Mouse (Mus musculus) CD4-positive, CD25-positive, alpha-beta regulatory T cell (primary cell): ENCODE results near the gene Clip1. TPM values are rescaled to one million over a fixed set of nuclear protein-coding genes. Genes with fewer than 3 reads are reported as not detected.

Source experiments
- polyA plus RNA-seq: library from polyadenylated mRNA; unstranded; fragments of 100-300 nt; shearing (Covaris generic); gene quantifications from one replicate; pipeline ENCODE4 v1.2.1, GENCODE M21; 2017

The Clip1 gene
- 76.0 TPM for polyA plus RNA-seq

GRCm38 (mm10) chr5:123684221-123685144, at the start of gene Clip1:
Gene Clip1, minus strand, starts transcription at chr5:123684618.

GRCm38 (mm10) chr5:123720328-123721311, 36.2 kb upstream of the Clip1 start, which contains the start of gene Zcchc8:
Gene Zcchc8, minus strand, starts transcription at chr5:123721100.

GRCm38 (mm10) chr5:123572357-123573186, 111.8 kb downstream of the Clip1 start, which contains the start of gene Vps33a:
Gene Vps33a, minus strand, starts transcription at chr5:123573038.

Other genes with a start within 250 kb of the Clip1 start
- gene Lrrc43, start 195.3 kb downstream of the Clip1 start, polyA plus RNA-seq, result not detected
- gene Il31, start 195.1 kb downstream of the Clip1 start, polyA plus RNA-seq, result not detected
- 0.14 TPM for gene B3gnt4, start 174.2 kb downstream of the Clip1 start, polyA plus RNA-seq
- 117 TPM for gene Diablo, start 160.4 kb downstream of the Clip1 start, polyA plus RNA-seq
- gene Gm49027, start 159.1 kb downstream of the Clip1 start, polyA plus RNA-seq, result 0.95 TPM
- gene Vps33a, start 111.6 kb downstream of the Clip1 start, polyA plus RNA-seq, result 49.8 TPM
- 98.1 TPM for gene Zcchc8, start 36.5 kb upstream of the Clip1 start, polyA plus RNA-seq
- 176 TPM for gene Rsrc2, start 64.8 kb upstream of the Clip1 start, polyA plus RNA-seq
- gene Kntc1, start 65.1 kb upstream of the Clip1 start, polyA plus RNA-seq, result 1.8 TPM
- gene Hcar2, start 180.9 kb upstream of the Clip1 start, polyA plus RNA-seq, result 0.66 TPM
- gene Hcar1, start 195.4 kb upstream of the Clip1 start, polyA plus RNA-seq, result not detected
- gene Denr, start 222.6 kb upstream of the Clip1 start, polyA plus RNA-seq, result 101 TPM
- 6.6 TPM for gene Gm43518, start 242.8 kb upstream of the Clip1 start, polyA plus RNA-seq
- gene Ccdc62, start 246.1 kb upstream of the Clip1 start, polyA plus RNA-seq, result 3.4 TPM